Mouse (Mus musculus): ENCODE results near the gene Mas1.
"Not testable (repeated sequence)": the region's sequence is repeated elsewhere in the genome, so short reads cannot be mapped to it uniquely, and the experiment has no call there.

The Mas1 gene

GRCm38 (mm10) chr17:12868043-12868442 is at the start of gene Mas1:
Gene Mas1 (minus strand): TSS chr17:12868143.
- no peak for DNase-seq

GRCm38 (mm10) chr17:12916588-12917380 is 48.8 kb upstream of the Mas1 start:
- no peak for DNase-seq

- peak; percentile 98 to 99 for DNase-seq
These were observed 48.1 kb upstream of the Mas1 start, which contains the start of gene Mrpl18 for GRCm38 (mm10) chr17:12915881-12916583. Gene Mrpl18 (minus strand): TSS chr17:12916345.

- DNase-seq: peak in 1 of 2 experiments; percentile 51
These were observed 47.5 kb upstream of the Mas1 start, which contains the start of gene Tcp1 for GRCm38 (mm10) chr17:12915488-12915880. Gene Tcp1 (plus strand): TSS chr17:12915701.

- DNase-seq: no peak
These were observed 42.4 kb upstream of the Mas1 start for GRCm38 (mm10) chr17:12910391-12910790.

- no peak for DNase-seq
These were observed 41.7 kb upstream of the Mas1 start, which contains the start of gene Pnldc1 for GRCm38 (mm10) chr17:12909361-12910280. Gene Pnldc1 (minus strand): TSS chr17:12910230.

GRCm38 (mm10) chr17:12906436-12906835 is 38.5 kb upstream of the Mas1 start:
- DNase-seq: no peak

GRCm38 (mm10) chr17:12905810-12906209 is 37.9 kb upstream of the Mas1 start:
- no peak for DNase-seq

- DNase-seq: no peak
These were observed 36.4 kb upstream of the Mas1 start for GRCm38 (mm10) chr17:12904349-12904748.

- no peak for DNase-seq
These were observed 35.7 kb upstream of the Mas1 start for GRCm38 (mm10) chr17:12903372-12904333.

- no peak for DNase-seq
These were observed 34.3 kb upstream of the Mas1 start for GRCm38 (mm10) chr17:12902291-12902690.

- not testable (repeated sequence) for DNase-seq
These were observed 30.7 kb upstream of the Mas1 start for GRCm38 (mm10) chr17:12898607-12899006.

- no peak for DNase-seq
These were observed 29.7 kb upstream of the Mas1 start for GRCm38 (mm10) chr17:12897674-12898073.

GRCm38 (mm10) chr17:12892033-12892432 is 24.1 kb upstream of the Mas1 start:
- DNase-seq: no peak

GRCm38 (mm10) chr17:12891054-12891453 is 23.1 kb upstream of the Mas1 start:
- peak; percentile 74 to 80 for DNase-seq

GRCm38 (mm10) chr17:12887021-12887775 is 19.3 kb upstream of the Mas1 start:
- peak in 1 of 2 experiments; percentile 34 for DNase-seq

- no peak for DNase-seq
These were observed 18.7 kb upstream of the Mas1 start for GRCm38 (mm10) chr17:12886620-12887019.

- DNase-seq: no peak
These were observed 13.3 kb upstream of the Mas1 start for GRCm38 (mm10) chr17:12881216-12881615.

- peak; percentile 88 to 92 for DNase-seq
These were observed 12.2 kb upstream of the Mas1 start for GRCm38 (mm10) chr17:12880178-12880577.

GRCm38 (mm10) chr17:12875734-12876133 is 7.8 kb upstream of the Mas1 start, which contains the start of gene Mrgprh:
Gene Mrgprh (plus strand): TSS chr17:12876034.
- DNase-seq: no peak
